Mouse (Mus musculus): ENCODE results near the gene Hopx. TPM values are rescaled to one million over a fixed set of nuclear protein-coding genes. Genes with fewer than 3 reads are reported as not detected.
"Not testable (repeated sequence)": the region's sequence is repeated elsewhere in the genome, so short reads cannot be mapped to it uniquely, and the experiment has no call there.

Gene Hopx
- polyA plus RNA-seq, 1 experiment from 2014 or later = 2.8 TPM

- no peak overlapping the region for H3K9ac ChIP-seq (ENCODE audit: low read depth, low read length)
- ATAC-seq (ENCODE audit: low read depth) (no peak), DNase-seq (ENCODE audit: low spot score) (no peak)
- H3K4me3 ChIP-seq (ENCODE audit: low read depth, low read length) = no peak overlapping the region
- WGBS = 73% methylated on average over 6 of the region's 6 CpGs
- no peaks in the 10 kb centered on the region for H3K27me3 ChIP-seq (replicated peaks; ENCODE audit: control insufficient read depth, insufficient read depth, low read length)
- H3K4me1 ChIP-seq (ENCODE audit: control insufficient read depth, insufficient read depth, low read length) = no peaks in the 10 kb centered on the region
- no peak overlapping the region for H3K4me2 ChIP-seq (ENCODE audit: low read depth, low read length)
- H3K27ac ChIP-seq (replicated peaks; ENCODE audit: low read depth, low read length) = no peak overlapping the region
- no peaks in the 10 kb centered on the region for H3K36me3 ChIP-seq (ENCODE audit: control insufficient read depth, insufficient read depth, low read length)
- H3K9me3 ChIP-seq (ENCODE audit: control insufficient read depth, low read length) = no peaks in the 10 kb centered on the region
These were observed 14.2 kb downstream of the Hopx start for GRCm38 (mm10) chr5:77100691-77101090.

- WGBS = 60% methylated on average over 6 of the region's 6 CpGs
- Histone ChIP-seq H3K4me1 (ENCODE audit: control insufficient read depth, insufficient read depth, low read length) (no peaks in the 10 kb centered on the region), H3K36me3 (ENCODE audit: control insufficient read depth, insufficient read depth, low read length) (no peaks in the 10 kb centered on the region), H3K4me2 (ENCODE audit: low read depth, low read length) (no peak overlapping the region), H3K9ac (ENCODE audit: low read depth, low read length) (no peak overlapping the region), H3K27me3 (replicated peaks; ENCODE audit: control insufficient read depth, insufficient read depth, low read length) (no peaks in the 10 kb centered on the region), H3K9me3 (ENCODE audit: control insufficient read depth, low read length) (no peaks in the 10 kb centered on the region), H3K27ac (replicated peaks; ENCODE audit: low read depth, low read length) (no peak overlapping the region), H3K4me3 (ENCODE audit: low read depth, low read length) (no peak overlapping the region)
- DNase-seq (ENCODE audit: low spot score) (no peak), ATAC-seq (ENCODE audit: low read depth) (no peak)
These were observed 14.9 kb downstream of the Hopx start for GRCm38 (mm10) chr5:77099997-77100380.

- no peak overlapping the region for H3K4me2 ChIP-seq (ENCODE audit: low read depth, low read length)
- 41% methylated on average over 11 of the region's 11 CpGs for WGBS
- no peak overlapping the region for H3K9ac ChIP-seq (ENCODE audit: low read depth, low read length)
- no peak overlapping the region for H3K27ac ChIP-seq (replicated peaks; ENCODE audit: low read depth, low read length)
- no peaks in the 10 kb centered on the region for H3K36me3 ChIP-seq (ENCODE audit: control insufficient read depth, insufficient read depth, low read length)
- no peaks in the 10 kb centered on the region for H3K4me1 ChIP-seq (ENCODE audit: control insufficient read depth, insufficient read depth, low read length)
- DNase-seq (ENCODE audit: low spot score) (no peak), ATAC-seq (ENCODE audit: low read depth) (no peak)
- H3K9me3 ChIP-seq (ENCODE audit: control insufficient read depth, low read length) = no peaks in the 10 kb centered on the region
- H3K27me3 ChIP-seq (replicated peaks; ENCODE audit: control insufficient read depth, insufficient read depth, low read length) = no peaks in the 10 kb centered on the region
- H3K4me3 ChIP-seq (ENCODE audit: low read depth, low read length) = no peak overlapping the region
These were observed 15.5 kb downstream of the Hopx start for GRCm38 (mm10) chr5:77099317-77099996.

GRCm38 (mm10) chr5:77098874-77099273, 16.0 kb downstream of the Hopx start:
- Histone ChIP-seq H3K4me1 (ENCODE audit: control insufficient read depth, insufficient read depth, low read length) (0 out of 2 replicates have a peak, but pooled peaks cover 3% of the 10 kb centered on the region), H3K36me3 (ENCODE audit: control insufficient read depth, insufficient read depth, low read length) (no peaks in the 10 kb centered on the region), H3K4me3 (ENCODE audit: low read depth, low read length) (no peak overlapping the region), H3K9ac (ENCODE audit: low read depth, low read length) (no peak overlapping the region), H3K27me3 (replicated peaks; ENCODE audit: control insufficient read depth, insufficient read depth, low read length) (no peaks in the 10 kb centered on the region), H3K9me3 (ENCODE audit: control insufficient read depth, low read length) (no peaks in the 10 kb centered on the region), H3K27ac (replicated peaks; ENCODE audit: low read depth, low read length) (no peak overlapping the region), H3K4me2 (ENCODE audit: low read depth, low read length) (no peak overlapping the region)
- no peak for ATAC-seq (ENCODE audit: low read depth)
- 81% methylated on average over 3 of the region's 3 CpGs for WGBS
- DNase-seq (ENCODE audit: low spot score) = no peak

- Histone ChIP-seq H3K9me3 (ENCODE audit: control insufficient read depth, low read length) (no peaks in the 10 kb centered on the region), H3K4me3 (ENCODE audit: low read depth, low read length) (no peak overlapping the region), H3K27ac (replicated peaks; ENCODE audit: low read depth, low read length) (no peak overlapping the region), H3K4me2 (ENCODE audit: low read depth, low read length) (no peak overlapping the region), H3K9ac (ENCODE audit: low read depth, low read length) (no peak overlapping the region), H3K36me3 (ENCODE audit: control insufficient read depth, insufficient read depth, low read length) (no peaks in the 10 kb centered on the region), H3K27me3 (replicated peaks; ENCODE audit: control insufficient read depth, insufficient read depth, low read length) (0 out of 2 replicates have a peak, but pooled peaks cover 6% of the 10 kb centered on the region), H3K4me1 (ENCODE audit: control insufficient read depth, insufficient read depth, low read length) (0 out of 2 replicates have a peak, but pooled peaks cover 3% of the 10 kb centered on the region)
- no peak for ATAC-seq (ENCODE audit: low read depth)
- no peak for DNase-seq (ENCODE audit: low spot score)
- WGBS = 26% methylated on average over 6 of the region's 6 CpGs
These were observed 17.2 kb downstream of the Hopx start for GRCm38 (mm10) chr5:77097686-77098085.

GRCm38 (mm10) chr5:77096194-77096593, 18.7 kb downstream of the Hopx start:
- H3K9me3 ChIP-seq (ENCODE audit: control insufficient read depth, low read length); H3K36me3 ChIP-seq (ENCODE audit: control insufficient read depth, insufficient read depth, low read length); ATAC-seq (ENCODE audit: low read depth); H3K4me2 ChIP-seq (ENCODE audit: low read depth, low read length); H3K4me3 ChIP-seq (ENCODE audit: low read depth, low read length); H3K27me3 ChIP-seq (replicated peaks; ENCODE audit: control insufficient read depth, insufficient read depth, low read length); H3K4me1 ChIP-seq (ENCODE audit: control insufficient read depth, insufficient read depth, low read length); H3K9ac ChIP-seq (ENCODE audit: low read depth, low read length); H3K27ac ChIP-seq (replicated peaks; ENCODE audit: low read depth, low read length); DNase-seq (ENCODE audit: low spot score): not testable (repeated sequence)
- 93% methylated on average over 3 of the region's 3 CpGs for WGBS

- Histone ChIP-seq H3K27me3 (replicated peaks; ENCODE audit: control insufficient read depth, insufficient read depth, low read length) (0 out of 2 replicates have a peak, but pooled peaks cover 7% of the 10 kb centered on the region), H3K36me3 (ENCODE audit: control insufficient read depth, insufficient read depth, low read length) (no peaks in the 10 kb centered on the region), H3K27ac (replicated peaks; ENCODE audit: low read depth, low read length) (no peak overlapping the region), H3K9me3 (ENCODE audit: control insufficient read depth, low read length) (no peaks in the 10 kb centered on the region), H3K4me1 (ENCODE audit: control insufficient read depth, insufficient read depth, low read length) (0 out of 2 replicates have a peak, but pooled peaks cover 3% of the 10 kb centered on the region), H3K4me3 (ENCODE audit: low read depth, low read length) (peak overlapping the region; percentile 52), H3K4me2 (ENCODE audit: low read depth, low read length) (peak overlapping the region; percentile 96), H3K9ac (ENCODE audit: low read depth, low read length) (peak overlapping the region; percentile 63)
- DNase-seq (ENCODE audit: low spot score) (peak; percentile 59), ATAC-seq (ENCODE audit: low read depth) (peak; percentile 76)
- under 1% methylated on average over 51 of the region's 69 CpGs for WGBS
These were observed 20.1 kb downstream of the Hopx start for GRCm38 (mm10) chr5:77094510-77095491.

- Histone ChIP-seq H3K4me2 (ENCODE audit: low read depth, low read length) (peak overlapping the region; percentile 96), H3K27me3 (replicated peaks; ENCODE audit: control insufficient read depth, insufficient read depth, low read length) (0 out of 2 replicates have a peak, but pooled peaks cover 7% of the 10 kb centered on the region), H3K9ac (ENCODE audit: low read depth, low read length) (no peak overlapping the region), H3K27ac (replicated peaks; ENCODE audit: low read depth, low read length) (no peak overlapping the region), H3K9me3 (ENCODE audit: control insufficient read depth, low read length) (no peaks in the 10 kb centered on the region), H3K4me3 (ENCODE audit: low read depth, low read length) (peak overlapping the region; percentile 52), H3K4me1 (ENCODE audit: control insufficient read depth, insufficient read depth, low read length) (0 out of 2 replicates have a peak, but pooled peaks cover 3% of the 10 kb centered on the region), H3K36me3 (ENCODE audit: control insufficient read depth, insufficient read depth, low read length) (no peaks in the 10 kb centered on the region)
- WGBS = 35% methylated on average over 8 of the region's 8 CpGs
- ATAC-seq (ENCODE audit: low read depth) = no peak
- no peak for DNase-seq (ENCODE audit: low spot score)
These were observed 21.0 kb downstream of the Hopx start for GRCm38 (mm10) chr5:77093961-77094360.
